Mouse (Mus musculus) ES-CJ7 (cell line): ENCODE measurements around the gene Zfp973.
"Not testable (repeated sequence)": the region's sequence is repeated elsewhere in the genome, so short reads cannot be mapped to it uniquely, and the experiment has no call there.

Experiments
- DNase-seq: peaks from one replicate; pipeline ENCODE4 v3.0.0; 2011; ENCODE audit warnings: low read depth, low spot score

The Zfp973 gene

DNA sequence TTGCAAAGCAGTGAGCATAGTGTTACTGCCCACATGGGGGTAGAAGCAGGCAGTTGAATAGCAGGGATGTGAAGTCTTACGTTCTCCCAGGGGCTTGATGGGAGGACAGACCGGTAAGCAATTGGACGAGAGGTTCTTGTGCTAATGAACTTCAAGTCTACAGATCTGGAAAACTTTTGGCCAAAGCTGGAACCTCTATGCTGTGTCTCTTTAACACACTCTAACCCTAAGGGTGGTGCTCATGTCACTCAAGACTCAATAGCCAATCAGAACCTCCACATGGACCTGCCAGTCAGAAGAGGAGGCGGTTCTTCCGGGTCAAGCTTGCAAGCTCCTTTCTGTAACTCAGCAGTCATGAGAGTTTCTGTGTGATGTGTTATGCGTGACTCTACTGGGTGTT is at the start of gene Zfp973:
TSS of gene Zfp973 (plus strand) at position 301 of the 400 bp plus-strand sequence.
- DNase-seq = not testable (repeated sequence)

DNA sequence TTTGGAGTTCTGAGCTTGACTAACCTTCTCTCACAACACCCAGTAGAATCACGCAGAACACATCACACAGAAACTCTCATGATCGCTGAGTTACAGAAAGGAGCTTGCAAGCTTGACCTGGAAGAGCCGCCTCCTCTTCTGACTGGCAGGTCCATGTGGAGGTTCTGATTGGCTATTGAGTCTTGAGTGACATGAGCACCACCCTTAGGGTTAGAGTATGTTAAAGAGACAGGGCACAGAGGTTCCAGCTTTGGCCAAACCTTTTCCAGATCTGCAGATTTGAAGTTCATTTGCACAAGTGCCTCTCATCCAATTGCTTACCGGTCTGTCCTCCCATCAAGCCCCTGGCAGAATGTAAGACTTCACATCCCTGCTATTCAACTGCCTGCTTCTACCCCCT is 34.1 kb upstream of the Zfp973 start, which contains the start of gene Gm14308:
TSS of gene Gm14308 (minus strand) at position 101 of the 400 bp plus-strand sequence.
- DNase-seq = not testable (repeated sequence)

DNA sequence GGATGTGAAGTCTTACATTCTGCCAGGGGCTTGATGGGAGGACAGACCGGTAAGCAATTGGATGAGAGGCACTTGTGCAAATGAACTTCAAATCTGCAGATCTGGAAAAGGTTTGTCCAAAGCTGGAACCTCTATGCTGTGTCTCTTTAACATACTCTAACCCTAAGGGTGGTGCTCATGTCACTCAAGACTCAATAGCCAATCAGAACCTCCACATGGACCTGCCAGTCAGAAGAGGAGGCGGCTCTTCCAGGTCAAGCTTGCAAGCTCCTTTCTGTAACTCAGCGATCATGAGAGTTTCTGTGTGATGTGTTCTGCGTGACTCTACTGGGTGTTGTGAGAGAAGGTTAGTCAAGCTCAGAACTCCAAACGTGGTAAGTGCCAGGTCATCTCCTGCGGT is 37.7 kb downstream of the Zfp973 start, which contains the start of gene Gm14305:
TSS of gene Gm14305 (plus strand) at position 278 of the 400 bp plus-strand sequence.
- not testable (repeated sequence) for DNase-seq
